In genomic region chr8:73353108-73353793, GRCm38 (mm10) we compare ENCODE assay signal across 8 mouse cellular contexts. TPM values are rescaled to one million over a fixed set of nuclear protein-coding genes. Genes with fewer than 3 reads are reported as not detected.
DNase-seq lines count a peak whose midpoint lies in the region; ATAC-seq lines count a peak whose summit lies in the region.

Large1 (minus strand) TSS chr8:73353540.

- DNase-seq in adrenal gland, adult 18-20 months (ENCODE audit: low spot score in 2 of 2): peak; percentile 92 to 95
- DNase-seq in embryo, embryonic 11 days: peak; percentile 99
- DNase-seq in gastrocnemius, postnatal 14 days: peak; percentile 99
- peak; percentile 85 for DNase-seq in induced T-regulatory cell, adult 2 months (ENCODE audit: low read depth)
- peak; percentile 95 to 99 for DNase-seq in left cerebral cortex, adult 8-10 months (ENCODE audit: low spot score in 2 of 2)
- DNase-seq in right cerebral cortex, adult 18-20 months: peak; percentile 99
- peak; percentile 93 for DNase-seq in urinary bladder, adult 2 months (ENCODE audit: low spot score)

- intact Hi-C loops in gastrocnemius, postnatal 14 days (cut with DNase I; ENCODE audit: low total_unique reads): loop anchor here (10.0 kb wide), 1 partner anchor 118 kb away; no protein-coding TSS in a partner anchor

- ATAC-seq in megakaryocyte, adult 5-6 weeks (ENCODE audit: poor library complexity, severe bottlenecking): peak; percentile 91

RNA-seq across cellular contexts. Expression of gene Large1, which starts in this region (rescaled TPM):
- total RNA-seq in adrenal gland, adult 18-20 months (2021): 10 to 100 TPM; 19.6 to 25.0 TPM
- 10 to 100 TPM; 17.7 to 19.0 TPM for total RNA-seq in gastrocnemius, postnatal 14 days (2021)
- 100 to 1,000 TPM; 119 to 146 (median 132) TPM for total RNA-seq in left cerebral cortex, adult 8-10 months (2022)
- total RNA-seq in megakaryocyte, adult 5-6 weeks (2015): 2.0 and 2.4 TPM in 2 replicates
- 1.9 TPM in 2 replicates for total RNA-seq in megakaryocyte, adult 5-6 weeks (2017)
- polyA plus RNA-seq in urinary bladder, adult 2 months (2012; rRNA removed): 20.4 and 23.7 TPM in 2 replicates

Comparison
In these comparisons a context has a peak if more than half of its experiments do, and no peak if none do; other contexts are left out.
1. Peak in every context shown above with its lines: DNase-seq and ATAC-seq.
2. RNA of gene Large1 (total RNA-seq): 119 to 146 TPM in left cerebral cortex, adult 8-10 months, 19.6 to 25.0 TPM in adrenal gland, adult 18-20 months and 17.7 to 19.0 TPM in gastrocnemius, postnatal 14 days; 1.9 to 2.4 TPM in megakaryocyte, adult 5-6 weeks; every median in the first group is over 4 times any median in the second.
3. RNA of gene Large1 (total RNA-seq): 119 to 146 TPM in left cerebral cortex, adult 8-10 months; 19.6 to 25.0 TPM in adrenal gland, adult 18-20 months and 17.7 to 19.0 TPM in gastrocnemius, postnatal 14 days; every median in the first group is over 4 times any median in the second.